Mouse (Mus musculus): ENCODE data around the gene Fam174a.

Gene Fam174a

GRCm38 (mm10) chr1:95313393-95314228 lies at the start of gene Fam174a:
Fam174a (plus strand) TSS chr1:95313623.
- no peak for DNase-seq (ENCODE audit: low spot score)

GRCm38 (mm10) chr1:95263843-95264242 lies 49.6 kb upstream of the Fam174a start:
- DNase-seq (ENCODE audit: low spot score): no peak

GRCm38 (mm10) chr1:95267950-95268724 lies 45.3 kb upstream of the Fam174a start:
- DNase-seq (ENCODE audit: low spot score): no peak

GRCm38 (mm10) chr1:95273321-95273720 lies 40.1 kb upstream of the Fam174a start:
- no peak for DNase-seq (ENCODE audit: low spot score)

GRCm38 (mm10) chr1:95308324-95308723 lies 5.1 kb upstream of the Fam174a start:
- no peak for DNase-seq (ENCODE audit: low spot score)

- DNase-seq (ENCODE audit: low spot score): no peak
Measured at GRCm38 (mm10) chr1:95314229-95314555, 769 bp downstream of the Fam174a start.

- DNase-seq (ENCODE audit: low spot score): no peak
Measured at GRCm38 (mm10) chr1:95315981-95316380, 2.6 kb downstream of the Fam174a start.

- DNase-seq (ENCODE audit: low spot score): no peak
Measured at GRCm38 (mm10) chr1:95322219-95322618, 8.8 kb downstream of the Fam174a start.

- no peak for DNase-seq (ENCODE audit: low spot score)
Measured at GRCm38 (mm10) chr1:95323004-95323403, 9.6 kb downstream of the Fam174a start.

GRCm38 (mm10) chr1:95326856-95327255 lies 13.4 kb downstream of the Fam174a start:
- no peak for DNase-seq (ENCODE audit: low spot score)

- no peak for DNase-seq (ENCODE audit: low spot score)
Measured at GRCm38 (mm10) chr1:95339618-95340017, 26.2 kb downstream of the Fam174a start.

- DNase-seq (ENCODE audit: low spot score): no peak
Measured at GRCm38 (mm10) chr1:95342242-95342641, 28.8 kb downstream of the Fam174a start.

GRCm38 (mm10) chr1:95343585-95344485 lies 30.4 kb downstream of the Fam174a start:
- DNase-seq (ENCODE audit: low spot score): no peak

- DNase-seq (ENCODE audit: low spot score): no peak
Measured at GRCm38 (mm10) chr1:95354146-95354545, 40.7 kb downstream of the Fam174a start.

- no peak for DNase-seq (ENCODE audit: low spot score)
Measured at GRCm38 (mm10) chr1:95356904-95357303, 43.5 kb downstream of the Fam174a start.

- DNase-seq (ENCODE audit: low spot score): no peak
Measured at GRCm38 (mm10) chr1:95363692-95364091, 50.3 kb downstream of the Fam174a start.

GRCm38 (mm10) chr1:95366616-95367373 lies 53.4 kb downstream of the Fam174a start:
- DNase-seq (ENCODE audit: low spot score): no peak

GRCm38 (mm10) chr1:95367748-95368147 lies 54.3 kb downstream of the Fam174a start:
- no peak for DNase-seq (ENCODE audit: low spot score)

- no peak for DNase-seq (ENCODE audit: low spot score)
Measured at GRCm38 (mm10) chr1:95375443-95375842, 62.0 kb downstream of the Fam174a start.

GRCm38 (mm10) chr1:95381028-95381427 lies 67.6 kb downstream of the Fam174a start:
- no peak for DNase-seq (ENCODE audit: low spot score)
